ENCODE assay signal across 14 mouse cellular contexts in genomic region chr1:58955716-58956115, GRCm38 (mm10). TPM values are rescaled to one million over a fixed set of nuclear protein-coding genes. Genes with fewer than 3 reads are reported as not detected.
DNase-seq lines count a peak whose midpoint lies in the region; ATAC-seq lines count a peak whose summit lies in the region.
"Had no signal": no experiment of that assay in that cellular context is flagged by ENCODE, and none has a peak within 500 bp of the region (broad histone marks: within the 10 kb centered on the region; RNA-seq: fewer than 3 reads in every experiment).

No protein-coding gene starts in this region.

- no peaks in the 10 kb centered on the region for H3K27me3 ChIP-seq in heart, embryonic 12.5 days (replicated peaks)
- H3K27me3 ChIP-seq in liver, embryonic 11.5 days (replicated peaks; ENCODE audit: control insufficient read depth, insufficient read depth, low read length): no peaks in the 10 kb centered on the region
- H3K27me3 ChIP-seq in intestine, embryonic 15.5 days (replicated peaks): no peaks in the 10 kb centered on the region

- intact Hi-C loops in heart, postnatal 14 days (cut with DNase I): no loop called here

- peak; percentile 67 for ATAC-seq in heart, embryonic 12.5 days (ENCODE audit: insufficient number of reproducible peaks, low FRiP score)
- ATAC-seq in liver, embryonic 11.5 days (replicated peaks; ENCODE audit: low FRiP score): peak; percentile 44; the same call in 1 of the 2 replicates
- ATAC-seq in intestine, embryonic 15.5 days: no peak
- ATAC-seq: midbrain, embryonic 16.5 days had no signal

- H3K9ac ChIP-seq in heart, embryonic 12.5 days: no peak overlapping the region
- no peak overlapping the region; the same call in 1 of the 2 replicates for H3K9ac ChIP-seq in liver, embryonic 11.5 days (ENCODE audit: low read depth, low read length)
- no peak overlapping the region for H3K9ac ChIP-seq in intestine, embryonic 15.5 days

- no peak overlapping the region for H3K4me2 ChIP-seq in heart, embryonic 12.5 days
- peak overlapping the region; percentile 58 for H3K4me2 ChIP-seq in liver, embryonic 11.5 days
- H3K4me2 ChIP-seq in intestine, embryonic 15.5 days (replicated peaks): no peak overlapping the region

- no peaks in the 10 kb centered on the region for H3K36me3 ChIP-seq in heart, embryonic 12.5 days
- no peaks in the 10 kb centered on the region for H3K36me3 ChIP-seq in liver, embryonic 11.5 days (ENCODE audit: control insufficient read depth, insufficient read depth, low read length)
- no peaks in the 10 kb centered on the region for H3K36me3 ChIP-seq in intestine, embryonic 15.5 days

- H3K4me1 ChIP-seq in heart, embryonic 12.5 days (replicated peaks): peaks cover 78% of the 10 kb centered on the region
- H3K4me1 ChIP-seq in liver, embryonic 11.5 days (replicated peaks; ENCODE audit: control insufficient read depth, insufficient read depth, low read length): peaks cover 78% of the 10 kb centered on the region
- H3K4me1 ChIP-seq in intestine, embryonic 15.5 days (replicated peaks): peaks cover 15% of the 10 kb centered on the region

- peak overlapping the region; percentile 51 for H3K27ac ChIP-seq in heart, embryonic 12.5 days (ENCODE audit: poor library complexity, severe bottlenecking)
- peak overlapping the region; percentile 67 for H3K27ac ChIP-seq in liver, embryonic 11.5 days (ENCODE audit: low read depth, low read length)
- no peak overlapping the region for H3K27ac ChIP-seq in intestine, embryonic 15.5 days

- DNase-seq in heart, postnatal 14 days: no peak
- DNase-seq in CD4-positive helper T cell, adult 2 months (ENCODE audit: low read depth, low spot score): peak; percentile 35
- peak; percentile 68 for DNase-seq in c-Kit-negative CD71-positive TER-119-positive erythroid progenitor cells, embryonic 14.5 days (ENCODE audit: low read depth, low spot score)
- DNase-seq in liver, embryonic 11.5 days (ENCODE audit: low spot score): no peak
- DNase-seq in yolk sac, embryonic 10.5 days (ENCODE audit: low spot score): no peak
- no peak for DNase-seq in retina, embryonic 14.5 days (ENCODE audit: low spot score)
- DNase-seq: cerebellum, adult 11 months; gastrocnemius, postnatal 14 days; left cerebral cortex, postnatal 4 days; right cerebral cortex, postnatal 4 days had no signal

- WGBS in heart, embryonic 12.5 days: 63% methylated on average over 3 of the region's 3 CpGs
- WGBS in liver, embryonic 11.5 days: 68% methylated on average over 3 of the region's 3 CpGs
- 79% methylated on average over 3 of the region's 3 CpGs for WGBS in intestine, embryonic 15.5 days

- no peak overlapping the region for H3K4me3 ChIP-seq in heart, embryonic 12.5 days
- H3K4me3 ChIP-seq in liver, embryonic 11.5 days (ENCODE audit: low read depth, low read length): no peak overlapping the region
- no peak overlapping the region for H3K4me3 ChIP-seq in intestine, embryonic 15.5 days (replicated peaks)
- H3K4me3 ChIP-seq: layer of hippocampus, adult 2 months had no signal

- no peaks in the 10 kb centered on the region for H3K9me3 ChIP-seq in heart, embryonic 12.5 days (replicated peaks)
- no peaks in the 10 kb centered on the region for H3K9me3 ChIP-seq in liver, embryonic 11.5 days (ENCODE audit: control insufficient read depth, low read length)
- no peaks in the 10 kb centered on the region for H3K9me3 ChIP-seq in intestine, embryonic 15.5 days

RNA-seq across cellular contexts. Expression of gene Trak2, which starts 17.5 kb away (rescaled TPM):
- polyA plus RNA-seq in heart, embryonic 12.5 days (2016; fragmentation: Nextera tagmentation; extraction: Ambion mirVana): 44.7 and 47.8 TPM in 2 replicates
- total RNA-seq in heart, postnatal 14 days (2021): 100 to 1,000 TPM; 154 to 179 TPM
- polyA plus RNA-seq in liver, embryonic 11.5 days (2014; fragmentation: Nextera tagmentation; extraction: Ambion mirVana): 24.0 and 26.1 TPM in 2 replicates
- 11.5 and 12.0 TPM in 2 replicates for polyA plus RNA-seq in intestine, embryonic 15.5 days (2015; fragmentation: Nextera tagmentation; extraction: Ambion mirVana)

RNA-seq across cellular contexts. Expression of gene Stradb, which starts 17.6 kb away (rescaled TPM):
- 23.1 and 25.5 TPM in 2 replicates for polyA plus RNA-seq in heart, embryonic 12.5 days (2016; fragmentation: Nextera tagmentation; extraction: Ambion mirVana)
- 10 to 100 TPM; 35.1 to 40.0 TPM for total RNA-seq in heart, postnatal 14 days (2021)
- polyA plus RNA-seq in liver, embryonic 11.5 days (2014; fragmentation: Nextera tagmentation; extraction: Ambion mirVana): 28.0 and 35.7 TPM in 2 replicates
- 21.3 and 23.1 TPM in 2 replicates for polyA plus RNA-seq in intestine, embryonic 15.5 days (2015; fragmentation: Nextera tagmentation; extraction: Ambion mirVana)

Comparison
In these comparisons a context has a peak if more than half of its experiments do, and no peak if none do; other contexts are left out.
1. DNase-seq: peak in CD4-positive helper T cell, adult 2 months (single experiment) and c-Kit-negative CD71-positive TER-119-positive erythroid progenitor cells, embryonic 14.5 days (single experiment); none in heart, postnatal 14 days (0 of 2), liver, embryonic 11.5 days (single experiment), yolk sac, embryonic 10.5 days (single experiment) and retina, embryonic 14.5 days (single experiment).